Mouse (Mus musculus) testis, postnatal 10 days (tissue): ENCODE measurements around the gene Pdia5.

Source experiments
- DNase-seq: peaks from one replicate; pipeline ENCODE4 v3.0.0; 2021; ENCODE audit warnings: low spot score

The Pdia5 gene

DNA sequence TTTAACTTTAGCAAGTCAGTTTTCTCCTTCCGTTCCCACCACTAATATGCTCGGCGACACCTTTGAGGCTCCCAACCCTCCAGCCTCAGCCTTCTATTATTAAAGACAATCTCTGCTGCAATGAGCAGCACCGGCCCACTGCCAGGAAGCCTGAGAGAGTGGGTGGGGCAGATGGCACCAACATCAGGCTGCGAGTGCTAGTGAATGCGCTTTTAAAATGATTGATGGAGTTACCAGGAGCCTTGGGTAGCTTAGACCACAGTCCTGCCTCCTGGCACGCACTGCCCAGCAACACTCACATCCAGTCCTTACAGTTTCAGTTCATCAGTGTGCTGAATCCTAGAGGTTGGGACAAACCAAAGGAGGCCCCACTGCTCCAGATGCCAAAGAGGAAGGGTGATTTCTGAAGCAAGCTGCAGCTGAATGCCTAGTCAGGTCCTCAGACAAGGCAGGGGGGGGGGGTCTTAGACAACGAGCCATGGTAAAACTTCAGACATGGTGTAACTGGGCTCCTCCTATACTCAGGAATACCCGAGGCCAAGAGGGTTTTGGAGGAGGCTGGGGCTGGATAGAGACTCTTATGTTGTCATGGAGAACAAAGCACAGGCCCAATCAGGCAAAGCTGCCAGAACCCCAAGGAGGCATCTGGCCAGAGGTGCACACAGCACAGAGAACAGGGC, 49.2 kb downstream of the Pdia5 start:
- DNase-seq, result no peak

DNA sequence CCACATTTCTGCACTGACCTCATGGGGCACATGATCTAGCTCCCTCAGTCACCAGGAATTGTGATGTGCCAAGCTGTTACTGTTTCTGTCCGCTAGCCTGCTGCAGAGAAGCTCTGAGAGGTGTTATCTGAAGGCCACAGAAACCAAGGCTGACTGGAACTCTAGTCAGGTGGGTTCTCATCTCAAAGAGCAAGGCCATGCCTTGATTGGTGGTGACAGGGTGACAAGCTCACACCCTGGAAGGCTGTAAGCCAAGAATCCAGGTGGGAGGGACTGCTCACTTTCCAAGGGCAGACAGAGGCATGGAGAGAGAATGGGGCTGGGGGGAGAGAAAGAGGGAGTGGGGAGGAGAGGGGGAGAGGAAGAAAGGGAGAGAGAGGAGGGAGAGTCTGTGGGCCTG, 51.6 kb downstream of the Pdia5 start:
- DNase-seq, result no peak

DNA sequence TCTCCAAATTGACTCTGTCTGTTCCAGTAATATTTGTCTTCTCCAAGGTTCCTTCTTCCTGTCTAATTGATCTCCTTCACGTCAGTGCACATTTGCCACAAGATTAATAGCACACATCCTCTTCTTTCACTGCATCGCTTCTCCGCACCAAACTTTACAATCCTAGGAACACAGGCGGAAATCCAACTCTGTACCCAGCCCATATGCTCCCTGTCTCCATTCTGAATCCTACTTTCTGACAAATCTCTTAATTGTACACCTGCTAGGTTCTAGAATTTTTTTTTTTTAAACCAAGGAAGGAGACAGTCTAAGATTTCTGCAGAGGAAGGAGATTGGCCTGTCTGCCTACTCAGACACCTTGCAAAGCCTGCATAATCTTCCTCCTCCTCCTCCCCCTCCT, 59.1 kb downstream of the Pdia5 start:
- no peak for DNase-seq

DNA sequence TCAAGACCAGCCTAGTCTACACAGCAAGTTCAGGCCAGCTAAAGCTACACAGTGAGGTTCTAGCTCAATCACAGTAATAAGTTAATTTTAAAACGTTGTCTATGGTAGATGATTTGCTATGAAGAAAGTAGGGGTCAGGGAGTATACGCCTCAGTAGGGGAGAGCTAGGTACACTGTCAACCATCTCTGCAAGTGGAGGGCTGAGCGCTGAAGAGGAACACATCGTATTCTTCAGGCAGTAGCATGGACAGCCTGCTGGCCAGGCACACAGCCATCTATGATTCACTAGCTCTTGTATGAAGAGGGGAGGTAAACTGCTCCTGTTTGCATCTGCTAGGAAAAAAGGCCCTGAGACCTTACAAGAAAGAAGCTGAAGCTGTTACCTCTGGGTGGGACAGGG, 65.7 kb downstream of the Pdia5 start:
- no peak for DNase-seq

DNA sequence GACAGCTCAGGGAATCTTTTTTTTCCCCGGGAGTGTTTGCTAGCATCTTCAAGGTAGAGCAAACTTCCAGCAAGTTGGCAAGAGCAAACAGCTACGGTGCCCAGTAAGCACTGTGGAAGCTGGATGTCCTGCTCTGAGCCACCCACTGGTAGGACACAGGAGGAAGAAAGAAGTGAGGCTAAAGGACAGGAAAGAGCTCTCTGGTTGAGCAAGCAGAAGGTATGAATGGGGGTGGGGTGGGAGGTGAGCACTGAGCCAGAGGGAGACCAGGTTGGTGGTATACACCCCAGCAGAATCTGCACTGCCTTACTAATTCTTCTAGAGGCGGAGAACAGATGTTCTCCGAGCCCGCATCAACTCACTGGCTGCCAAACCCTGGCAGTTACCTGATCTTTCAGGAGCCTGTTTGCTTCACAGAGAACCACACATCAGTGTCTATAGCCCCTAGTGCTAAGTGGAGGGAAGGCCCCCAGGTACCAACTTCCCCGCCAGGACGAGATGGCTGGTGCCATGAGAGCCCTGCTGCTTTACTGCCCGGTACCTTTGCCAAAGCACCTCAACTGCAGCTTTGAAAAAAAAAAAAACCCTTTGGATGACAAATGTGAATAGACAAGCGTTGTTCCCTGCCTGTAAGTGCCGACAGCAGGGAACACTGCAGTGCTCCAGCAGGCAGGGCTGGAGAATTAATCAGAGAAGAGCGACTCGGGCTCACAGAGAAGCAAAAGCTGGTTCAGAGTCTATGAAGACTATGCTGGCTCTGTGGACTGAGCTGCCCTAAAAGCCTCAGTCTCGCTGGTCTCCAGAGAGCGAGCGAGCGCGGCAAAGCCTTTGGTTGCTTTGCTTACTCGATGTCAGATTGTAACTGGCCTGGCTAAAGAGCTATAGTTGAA, 67.2 kb downstream of the Pdia5 start:
- DNase-seq, result no peak

DNA sequence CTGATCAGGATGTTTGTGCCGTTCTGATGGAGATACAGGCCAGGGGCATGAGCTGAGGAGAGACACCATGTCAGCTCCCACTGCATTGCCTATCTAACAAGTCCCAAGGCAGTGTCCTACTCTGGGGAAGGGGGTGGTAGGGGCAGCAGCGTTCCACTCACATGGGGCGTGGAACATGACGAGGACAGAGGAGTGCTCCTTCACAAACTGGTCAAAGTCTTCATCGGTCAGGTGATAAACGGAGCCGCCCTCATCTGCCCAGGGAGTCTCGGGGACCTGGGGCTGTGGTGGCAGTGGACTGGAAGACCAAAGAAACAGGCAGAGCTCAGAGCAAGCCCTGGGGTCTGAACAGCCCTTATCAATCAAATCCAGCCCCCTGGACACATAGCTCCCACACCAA, 68.0 kb downstream of the Pdia5 start:
- no peak for DNase-seq

DNA sequence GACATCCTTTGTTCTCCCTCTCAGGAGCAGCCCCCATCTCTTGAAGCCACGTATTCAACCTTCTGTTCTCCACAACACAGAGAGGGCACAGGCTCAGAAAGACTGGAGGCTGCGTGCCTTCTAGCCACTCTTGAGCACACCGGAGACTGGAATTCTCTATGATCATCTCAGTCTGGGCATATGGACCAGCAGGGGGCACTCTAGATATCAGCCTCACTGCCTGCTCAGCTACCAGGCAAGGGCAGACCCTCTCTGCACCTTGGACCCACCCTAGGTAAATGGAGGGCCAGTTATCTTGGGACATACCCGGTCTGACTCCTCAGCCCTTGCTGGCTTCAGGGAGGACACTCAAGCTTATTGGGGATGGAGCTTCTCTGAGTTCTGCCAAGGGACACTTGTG, 68.5 kb downstream of the Pdia5 start:
- DNase-seq, result peak; percentile 52

DNA sequence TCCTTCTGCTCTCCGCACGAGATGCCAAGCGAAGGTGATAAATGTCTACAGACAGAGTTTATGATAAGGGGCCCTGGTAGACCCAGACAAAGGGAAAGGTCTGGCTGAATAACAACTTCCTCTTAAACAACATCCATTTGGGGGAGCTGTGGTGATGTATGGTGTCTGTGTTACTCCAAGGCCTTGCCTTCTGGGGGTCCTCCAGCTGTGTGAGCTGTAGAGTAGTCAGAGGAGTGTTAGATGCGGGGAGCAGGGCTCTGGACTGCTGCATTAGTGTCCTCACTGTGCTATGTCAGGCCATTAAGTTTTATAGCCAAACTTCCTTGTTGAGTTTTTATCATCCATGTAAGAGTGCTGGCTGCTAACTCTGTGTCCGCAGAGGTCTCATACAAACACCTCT, 76.1 kb downstream of the Pdia5 start:
- DNase-seq, result no peak

DNA sequence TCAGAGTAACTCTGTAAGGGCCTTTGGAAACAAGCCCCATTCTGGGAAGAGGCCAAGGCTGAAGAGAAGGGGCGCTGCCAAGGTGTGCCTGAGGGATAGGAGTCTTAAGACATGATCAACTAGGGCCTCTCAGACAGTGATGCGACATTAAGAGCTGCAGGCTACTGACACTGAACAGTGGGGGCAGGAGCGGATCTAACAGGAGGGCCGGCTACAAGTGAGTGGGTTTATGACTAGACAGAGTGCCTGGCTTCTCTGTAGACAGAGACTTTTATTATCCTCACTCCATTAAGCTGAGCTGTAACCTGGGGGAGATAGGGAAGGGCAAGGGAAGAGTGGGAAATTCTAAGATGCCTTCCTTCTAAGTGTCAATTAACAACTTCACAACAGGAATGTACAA, 84.0 kb downstream of the Pdia5 start:
- DNase-seq, result no peak

DNA sequence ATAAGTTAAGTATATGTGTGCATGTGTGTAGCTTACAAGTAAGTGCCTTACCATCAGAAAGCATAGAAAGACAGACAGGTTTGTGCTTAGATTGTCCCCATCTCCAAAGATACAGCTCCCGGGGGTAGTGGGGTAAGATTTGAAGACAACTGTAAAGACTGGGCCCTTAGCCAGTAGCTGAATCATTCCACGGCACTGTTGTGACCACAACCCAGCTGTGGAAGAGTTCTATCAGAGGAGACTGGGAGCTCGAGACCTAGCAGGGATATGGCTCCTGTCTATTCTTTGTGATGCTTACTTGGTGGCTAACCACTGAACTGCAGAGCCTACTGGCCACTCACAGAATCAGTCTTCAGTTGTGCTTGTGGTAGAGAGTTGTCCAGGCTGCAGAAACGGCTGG, 84.5 kb downstream of the Pdia5 start:
- DNase-seq, result no peak

DNA sequence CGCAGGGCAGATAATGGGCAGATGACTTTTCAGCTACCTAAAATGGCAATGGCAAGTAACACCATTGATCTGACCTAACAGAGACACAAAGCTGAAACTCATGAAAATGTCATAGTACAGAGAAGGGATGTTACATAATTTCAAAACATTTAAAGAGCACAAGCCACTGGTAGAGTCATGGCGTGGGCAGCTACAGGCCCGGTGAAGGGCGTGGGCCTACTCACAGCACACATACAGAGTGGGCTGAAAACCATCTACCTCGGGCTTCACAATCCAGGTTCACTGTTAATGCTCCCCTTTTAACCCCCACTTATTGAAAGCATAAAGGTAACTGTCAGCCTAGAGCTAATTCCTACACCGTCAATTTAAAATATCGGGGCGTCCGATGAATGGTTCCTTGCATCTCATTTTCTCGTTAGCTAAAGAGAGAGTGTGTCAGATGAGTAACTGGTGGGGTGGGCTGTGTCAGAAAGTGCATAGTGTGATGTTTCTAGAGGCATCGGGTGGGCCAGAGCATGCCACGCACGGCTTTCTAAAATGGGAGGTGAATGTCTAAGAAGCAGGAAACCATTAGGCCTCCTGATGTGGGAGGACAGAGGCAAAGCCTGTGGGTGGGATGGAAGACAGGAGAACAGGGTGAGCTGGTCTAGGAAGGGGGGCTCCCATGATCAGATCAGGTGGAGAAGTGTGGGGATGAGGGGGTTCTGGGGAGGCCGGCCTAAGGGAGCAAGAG, 85.2 kb downstream of the Pdia5 start:
- DNase-seq, result no peak

DNA sequence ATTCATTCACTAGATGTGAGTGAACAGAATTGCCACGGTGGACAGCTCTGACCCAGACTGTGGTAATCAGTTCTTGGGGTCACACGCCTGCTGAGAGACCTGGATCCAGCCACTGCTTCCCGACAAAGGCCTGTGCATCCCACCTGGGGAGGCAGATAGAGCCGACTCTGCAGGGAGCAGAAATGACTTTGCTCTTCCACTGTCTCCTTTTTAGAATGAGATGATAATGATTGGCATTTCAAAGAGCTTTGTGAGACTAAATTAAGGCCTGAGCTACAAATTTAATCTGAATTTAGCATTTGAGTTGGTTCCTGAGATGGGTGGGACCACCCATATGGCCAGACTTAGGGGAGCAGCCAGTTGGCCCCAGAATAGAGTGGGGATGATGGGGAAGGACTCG, 85.8 kb downstream of the Pdia5 start:
- no peak for DNase-seq

DNA sequence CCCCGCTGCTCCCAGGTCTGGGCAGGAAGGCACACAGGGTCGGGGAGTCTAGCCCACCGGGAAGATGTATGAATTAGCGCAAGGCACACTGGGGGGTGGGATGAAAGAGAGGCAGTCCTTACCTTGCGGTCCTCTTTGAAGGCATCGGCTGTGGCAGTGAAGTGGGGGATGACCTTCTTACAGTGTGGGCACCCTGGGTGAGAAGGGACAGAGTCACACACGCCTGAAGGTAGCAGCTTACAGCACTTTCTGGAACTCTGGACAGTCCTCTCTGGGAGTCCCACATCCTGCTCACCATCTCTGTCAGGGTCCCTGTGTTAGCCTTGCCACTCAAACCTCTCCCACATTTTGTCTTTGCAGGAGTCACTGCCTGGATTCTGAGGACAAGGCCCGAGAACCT, 86.8 kb downstream of the Pdia5 start:
- DNase-seq, result no peak

DNA sequence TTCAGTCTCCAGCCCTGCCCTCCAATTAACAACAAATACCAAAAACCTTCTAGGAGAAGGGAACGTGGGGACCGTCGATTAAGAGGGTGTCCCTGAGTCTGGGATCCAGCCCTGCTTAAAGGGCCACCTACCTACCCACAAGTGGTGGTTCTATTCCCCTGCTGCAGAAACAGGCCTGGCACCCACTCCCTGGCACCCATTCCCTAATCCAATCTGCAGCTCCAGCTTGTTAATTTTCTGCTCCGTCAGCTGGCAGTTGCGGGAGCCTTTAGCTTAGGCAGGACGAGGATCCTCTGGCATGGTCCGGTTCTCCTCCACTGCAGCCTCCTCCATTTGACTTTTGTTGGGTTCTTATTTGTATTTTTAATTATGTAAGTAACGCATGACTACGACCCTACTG, 87.3 kb downstream of the Pdia5 start:
- no peak for DNase-seq

DNA sequence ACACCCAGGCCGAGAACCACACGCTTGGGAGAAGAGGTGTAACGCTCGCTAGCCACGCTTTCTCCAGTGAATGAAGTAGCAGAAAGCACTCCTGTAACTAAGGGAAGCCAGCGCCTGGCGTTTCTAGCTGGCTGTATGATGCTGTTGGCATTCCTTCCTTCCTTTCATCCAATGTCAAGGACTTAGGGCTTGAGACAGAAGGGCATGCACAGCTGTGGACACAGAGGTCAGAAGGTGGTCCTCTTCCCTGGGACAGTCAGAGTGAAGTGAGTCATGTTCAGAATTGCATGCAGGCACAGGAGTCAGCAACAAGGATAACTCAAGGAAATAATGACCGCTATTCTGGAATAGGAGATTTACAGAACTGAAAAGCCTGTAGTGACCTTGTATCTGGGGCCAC, 97.9 kb downstream of the Pdia5 start:
- DNase-seq, result no peak

DNA sequence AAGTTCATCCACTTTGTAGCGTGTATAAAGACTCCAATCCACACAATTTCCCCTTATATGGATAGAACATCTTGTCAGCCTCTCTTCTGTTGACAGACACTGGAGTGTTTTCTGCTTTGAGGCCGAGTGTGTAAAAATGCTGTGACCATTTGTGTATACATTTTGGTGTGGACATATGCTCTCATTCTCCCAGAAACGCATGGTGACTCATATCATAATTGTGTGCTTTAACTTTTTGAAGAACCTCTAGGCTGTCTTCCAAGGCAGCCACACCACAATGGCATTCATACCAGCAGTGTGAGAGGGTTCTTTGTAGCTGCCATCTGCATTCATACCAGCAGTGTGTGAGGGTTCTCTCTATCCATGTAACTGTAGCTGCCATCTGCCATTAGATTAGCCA, 105.0 kb downstream of the Pdia5 start:
- no peak for DNase-seq

DNA sequence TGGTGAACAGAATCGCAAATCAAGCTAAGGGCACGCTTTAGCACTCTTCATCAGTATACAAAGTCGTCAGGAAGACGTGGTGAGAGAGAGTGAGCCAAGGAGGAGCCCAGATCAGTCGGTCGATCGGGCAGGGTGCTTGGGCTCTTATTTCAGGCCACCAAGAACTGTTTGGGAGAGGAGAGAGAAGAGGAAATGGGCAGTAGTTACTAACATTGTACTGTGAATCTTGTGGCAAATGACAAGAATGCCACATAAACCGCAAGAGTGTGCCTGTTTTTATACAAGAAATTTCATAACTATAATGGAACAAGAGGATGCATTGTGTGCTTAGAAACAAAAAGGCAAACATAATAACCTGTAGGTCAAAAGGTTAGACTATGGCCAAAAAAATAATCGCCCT, 110.6 kb downstream of the Pdia5 start:
- DNase-seq, result no peak

DNA sequence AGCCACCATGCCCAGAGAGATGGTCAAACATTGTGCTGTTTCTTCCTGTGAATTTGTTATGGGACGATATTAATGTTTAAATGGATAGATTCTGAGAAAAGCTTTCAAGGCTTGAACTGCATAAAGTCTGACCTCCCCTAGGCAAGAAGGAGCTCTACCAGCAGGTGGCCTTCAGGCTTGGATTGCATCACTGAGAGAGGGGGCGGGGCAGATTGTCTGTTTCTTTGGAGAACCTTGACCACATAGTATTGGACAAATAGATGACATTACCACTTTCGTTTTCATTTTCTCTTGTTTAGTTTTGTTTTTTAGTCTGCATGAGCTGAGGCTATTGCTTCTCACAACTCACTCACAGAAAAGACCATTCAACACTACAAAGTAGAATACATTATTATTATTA, 111.3 kb downstream of the Pdia5 start:
- DNase-seq, result peak; percentile 58

DNA sequence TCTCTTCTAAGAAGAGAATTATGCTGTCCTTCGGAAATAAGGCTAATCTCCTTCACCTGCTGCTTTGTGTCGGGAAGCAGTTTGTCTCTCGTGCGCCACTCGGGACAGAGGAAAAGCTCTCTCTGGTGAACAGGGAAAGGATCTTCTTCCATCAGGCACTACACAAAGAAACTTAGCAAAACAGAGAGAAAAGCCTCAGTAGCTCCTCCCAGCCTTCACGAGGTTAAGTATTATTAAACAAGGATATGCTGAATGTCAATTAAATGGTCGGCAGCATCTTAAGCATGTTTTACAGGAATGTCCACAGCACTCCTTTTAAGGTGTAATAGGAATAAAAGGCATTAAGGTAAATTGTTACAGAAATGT, 126.6 kb downstream of the Pdia5 start:
- no peak for DNase-seq

DNA sequence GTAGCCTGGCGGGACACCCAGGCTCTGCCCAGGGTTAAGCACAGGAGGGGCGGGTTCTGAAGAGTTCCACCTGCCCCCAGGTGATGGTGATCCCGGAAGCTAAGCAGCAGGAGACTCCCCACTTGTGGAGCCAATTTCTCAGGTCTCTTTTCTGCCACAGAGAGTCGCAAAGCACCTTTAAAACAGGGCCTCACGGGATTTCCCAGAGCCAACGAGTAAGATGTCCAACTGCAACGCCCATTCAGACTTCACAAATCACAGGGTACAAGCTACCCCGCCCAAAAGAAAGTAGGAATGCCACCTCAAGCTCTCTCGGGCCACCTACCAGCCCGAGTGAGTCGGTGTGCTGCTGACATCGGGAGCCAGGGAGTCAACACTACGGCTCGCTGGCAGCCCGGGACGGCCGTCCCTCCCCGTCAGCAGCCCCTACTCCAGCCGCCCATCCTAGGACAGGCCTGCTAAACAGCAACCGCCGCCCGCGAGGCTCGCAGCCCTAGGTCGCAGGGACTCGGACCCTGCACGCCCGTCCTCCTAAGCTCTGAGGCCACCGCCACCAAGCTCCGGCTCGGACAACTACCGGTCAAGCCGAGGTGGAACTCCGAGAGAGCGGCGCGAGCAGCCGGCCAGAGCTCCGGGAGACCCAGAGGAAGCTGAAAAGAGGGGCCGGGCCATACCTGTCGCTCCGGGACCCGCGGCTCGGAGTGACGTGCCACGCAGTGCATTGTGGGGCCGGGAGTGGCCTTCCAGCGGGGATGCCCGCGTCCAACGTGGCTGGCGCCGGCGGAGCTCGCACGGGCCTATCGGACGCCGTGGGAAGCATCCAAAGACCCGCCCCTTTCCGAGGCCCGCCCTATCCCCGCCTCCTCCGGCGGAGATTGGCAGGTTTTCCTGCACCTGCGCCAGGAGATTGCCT, 127.3 kb downstream of the Pdia5 start, which contains the start of gene Sec22a:
TSS of gene Sec22a (minus strand) at position 769 of the 913 bp plus-strand sequence.
- DNase-seq, result peak; percentile 96

DNA sequence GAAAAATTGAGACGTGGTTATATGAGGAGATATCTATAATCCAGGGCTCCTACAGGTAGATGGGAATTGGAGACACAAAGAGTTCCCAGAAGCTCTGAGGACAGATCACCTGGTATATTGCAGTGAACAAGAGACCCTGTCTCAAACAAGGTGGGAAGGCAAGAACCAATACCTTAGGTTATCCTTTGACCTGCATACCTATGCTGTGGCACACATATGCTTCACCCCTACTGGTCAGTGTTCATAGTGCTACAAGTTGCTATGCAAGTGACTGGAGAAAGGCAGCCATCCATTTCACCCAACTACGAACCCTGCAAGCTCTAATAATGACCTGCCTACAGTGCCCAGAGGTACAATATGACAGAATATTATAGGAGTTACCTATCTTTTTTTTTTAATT, 128.5 kb downstream of the Pdia5 start:
- no peak for DNase-seq

DNA sequence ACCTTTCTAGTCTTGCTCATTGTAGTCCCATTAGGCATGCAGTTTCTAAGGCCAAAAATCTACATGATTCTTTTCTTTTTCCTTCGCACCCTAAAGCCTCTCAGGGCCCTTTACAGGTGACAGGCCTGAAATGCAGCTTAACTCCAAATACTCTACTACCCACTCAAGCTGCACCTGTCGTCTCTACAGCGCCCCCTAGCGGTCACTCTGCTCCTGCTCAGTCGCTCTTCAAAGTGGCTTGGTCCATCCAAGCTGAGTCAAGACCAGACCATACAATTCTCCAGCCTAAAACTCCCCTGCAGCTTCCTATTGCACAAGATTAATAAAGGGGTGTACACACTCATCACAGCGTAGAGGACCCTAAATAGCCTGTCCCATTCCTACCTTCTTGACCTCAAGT, 130.1 kb downstream of the Pdia5 start:
- DNase-seq, result peak; percentile 80
